Mouse (Mus musculus) brain, embryonic 14.5 days (tissue): ENCODE measurements around the gene Dnpep.

Source experiments
- CTCF ChIP-seq: fragments of 200-500 bp; IDR thresholded peaks from 2 replicates; pipeline ENCODE4 v1.5.1; 2012; ENCODE audit warnings: inconsistent platforms, mild to moderate bottlenecking, moderate library complexity, borderline replicate concordance; ENCODE audit not compliant: insufficient read depth, insufficient read length; ENCODE audit errors: extremely low read depth
- POLR2A ChIP-seq: fragments of 200-500 bp; IDR thresholded peaks from 2 replicates; pipeline ENCODE4 v1.6.1; 2012; ENCODE audit warnings: mild to moderate bottlenecking, inconsistent platforms, borderline replicate concordance; ENCODE audit not compliant: poor library complexity, insufficient read depth, insufficient read length, severe bottlenecking; ENCODE audit errors: extremely low read depth

DNA sequence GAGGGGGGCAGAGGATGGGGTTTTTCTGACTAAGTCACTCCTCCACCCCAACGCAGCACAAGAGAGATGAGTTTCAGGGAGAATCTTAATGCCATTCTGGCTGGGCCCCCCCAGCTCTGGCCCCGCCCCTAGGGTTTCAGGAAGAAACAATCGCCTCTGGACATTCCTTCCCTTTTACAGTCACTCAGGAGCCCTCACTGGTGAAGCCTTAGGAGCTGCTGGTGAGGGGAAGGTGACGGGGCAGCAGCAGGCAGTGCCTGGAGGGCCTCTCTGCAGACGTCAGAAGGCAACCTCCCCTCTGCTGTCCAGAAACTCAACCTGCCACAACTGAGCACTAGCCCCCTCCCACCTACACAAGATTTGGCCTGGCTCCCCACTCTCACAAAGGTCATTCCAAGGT lies 31.5 kb upstream of the Dnpep start:
- no peak for TF ChIP-seq CTCF
- no peak for TF ChIP-seq POLR2A
